Mouse (Mus musculus) lung, postnatal 0 days (tissue): ENCODE measurements around the gene Dnah11.

Experiments
- CTCF ChIP-seq: IDR thresholded peaks from 2 replicates; pipeline ENCODE4 v1.5.1; 2016; ENCODE audit warnings: antibody characterized with exemption, mild to moderate bottlenecking
- EP300 ChIP-seq: IDR thresholded peaks from 2 replicates; pipeline ENCODE4 v1.6.1; 2016; ENCODE audit warnings: antibody characterized with exemption, mild to moderate bottlenecking, control low read depth

- TF ChIP-seq CTCF (no peak), EP300 (no peak)
These were observed 91.1 kb downstream of the Dnah11 start for GRCm38 (mm10) chr12:118107719-118108118.
